Mouse (Mus musculus): Measurements from ENCODE around the gene Gm20388. TPM values are rescaled to one million over a fixed set of nuclear protein-coding genes. Genes with fewer than 3 reads are reported as not detected.

The Gm20388 gene
- total RNA-seq, 2 experiments from 2014 or later, result 4.4 to 7.8 TPM

GRCm38 (mm10) chr8:122423659-122424058 lies 2513.0 kb downstream of the Gm20388 start:
- no peak for DNase-seq (ENCODE audit: low spot score in 2 of 2)

GRCm38 (mm10) chr8:122426145-122426544 lies 2515.5 kb downstream of the Gm20388 start:
- DNase-seq (ENCODE audit: low spot score in 2 of 2), result no peak

- DNase-seq (ENCODE audit: low spot score in 2 of 2), result no peak
Measured at GRCm38 (mm10) chr8:122427607-122428006, 2517.0 kb downstream of the Gm20388 start.

- DNase-seq (ENCODE audit: low spot score in 2 of 2), result no peak
Measured at GRCm38 (mm10) chr8:122428163-122428562, 2517.5 kb downstream of the Gm20388 start.

- DNase-seq (ENCODE audit: low spot score in 2 of 2), result no peak
Measured at GRCm38 (mm10) chr8:122430058-122430636, 2519.5 kb downstream of the Gm20388 start.

GRCm38 (mm10) chr8:122430646-122431045 lies 2520.0 kb downstream of the Gm20388 start:
- no peak for DNase-seq (ENCODE audit: low spot score in 2 of 2)

GRCm38 (mm10) chr8:122431694-122432442 lies 2521.2 kb downstream of the Gm20388 start:
- DNase-seq (ENCODE audit: low spot score in 2 of 2), result no peak

- DNase-seq (ENCODE audit: low spot score in 2 of 2), result no peak
Measured at GRCm38 (mm10) chr8:122432443-122433268, 2522.0 kb downstream of the Gm20388 start, which contains the start of gene Cyba. Gene Cyba, minus strand, starts transcription at chr8:122432930.

GRCm38 (mm10) chr8:122433269-122433905 lies 2522.7 kb downstream of the Gm20388 start:
- no peak for DNase-seq (ENCODE audit: low spot score in 2 of 2)

- DNase-seq (ENCODE audit: low spot score in 2 of 2), result no peak
Measured at GRCm38 (mm10) chr8:122435375-122435774, 2524.7 kb downstream of the Gm20388 start.

- DNase-seq (ENCODE audit: low spot score in 2 of 2), result no peak
Measured at GRCm38 (mm10) chr8:122436146-122436545, 2525.5 kb downstream of the Gm20388 start.

- DNase-seq (ENCODE audit: low spot score in 2 of 2), result no peak
Measured at GRCm38 (mm10) chr8:122436586-122437125, 2526.0 kb downstream of the Gm20388 start.

GRCm38 (mm10) chr8:122437708-122438331 lies 2527.2 kb downstream of the Gm20388 start:
- DNase-seq (ENCODE audit: low spot score in 2 of 2), result no peak

GRCm38 (mm10) chr8:122439336-122439735 lies 2528.7 kb downstream of the Gm20388 start:
- no peak for DNase-seq (ENCODE audit: low spot score in 2 of 2)

GRCm38 (mm10) chr8:122441326-122441725 lies 2530.7 kb downstream of the Gm20388 start:
- DNase-seq (ENCODE audit: low spot score in 2 of 2), result no peak

- no peak for DNase-seq (ENCODE audit: low spot score in 2 of 2)
Measured at GRCm38 (mm10) chr8:122442356-122442755, 2531.7 kb downstream of the Gm20388 start.

GRCm38 (mm10) chr8:122442781-122443180 lies 2532.1 kb downstream of the Gm20388 start:
- no peak for DNase-seq (ENCODE audit: low spot score in 2 of 2)

GRCm38 (mm10) chr8:122443262-122444006 lies 2532.8 kb downstream of the Gm20388 start, which contains the start of gene Mvd:
Gene Mvd, minus strand, starts transcription at chr8:122443422.
- DNase-seq (ENCODE audit: low spot score in 2 of 2), result peak; percentile 99 to 100

- peak; percentile 77 to 80 for DNase-seq (ENCODE audit: low spot score in 2 of 2)
Measured at GRCm38 (mm10) chr8:122444058-122444748, 2533.6 kb downstream of the Gm20388 start.
